Mouse (Mus musculus): Measurements from ENCODE around the gene Mvk. TPM values are rescaled to one million over a fixed set of nuclear protein-coding genes. Genes with fewer than 3 reads are reported as not detected.

Mvk gene
- total and polyA plus RNA-seq, 3 experiments, result 9.8 to 10.9 (median 10.6) TPM

DNA sequence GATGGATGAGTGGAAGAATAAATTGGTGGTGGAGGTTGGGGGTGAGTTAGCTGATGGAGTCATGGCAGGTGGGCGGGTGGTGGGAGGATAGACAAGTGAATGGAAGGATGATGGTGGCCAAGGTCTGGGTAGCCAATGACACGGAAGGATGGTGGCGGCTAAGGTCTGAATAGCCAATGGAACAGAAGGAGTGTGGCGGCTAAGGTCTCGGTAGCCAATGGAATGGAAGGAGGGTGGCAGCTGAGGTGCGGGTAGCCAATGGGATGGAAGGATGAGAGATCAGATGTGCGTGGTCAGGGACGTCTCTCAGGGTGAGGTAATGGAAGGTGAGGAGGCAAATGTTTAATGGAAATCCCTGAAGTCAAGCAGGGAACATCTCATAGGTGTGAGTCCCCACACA is 46.2 kb downstream of the Mvk start:
- Histone ChIP-seq H3K79me2 (replicated peaks; ENCODE audit: control insufficient read depth, insufficient read depth, low read length) (no peaks in the 10 kb centered on the region), H3K27me3 (ENCODE audit: control insufficient read depth, insufficient read depth, low read length) (no peaks in the 10 kb centered on the region), H3K27ac (no peak overlapping the region), H3K4me1 (ENCODE audit: control insufficient read depth, insufficient read depth, low read length) (no peaks in the 10 kb centered on the region), H3K4me3 (no peak overlapping the region), H3K36me3 (ENCODE audit: control insufficient read depth, insufficient read depth, low read length) (no peaks in the 10 kb centered on the region), H3K9ac (ENCODE audit: low read depth, low read length) (no peak overlapping the region)
- no peak for DNase-seq
- intact Hi-C loops (cut with DNase I), result no loop called here
- 89% methylated on average over 8 of the region's 8 CpGs for WGBS
- TF ChIP-seq EP300 (IDR thresholded peaks at IDR 0.05; ENCODE audit: insufficient read depth, low read depth, low read length) (no peak), POLR2A (IDR thresholded peaks at IDR 0.05; ENCODE audit: insufficient read depth, low read depth, low read length) (no peak), CTCF (IDR thresholded peaks at IDR 0.05) (no peak)

DNA sequence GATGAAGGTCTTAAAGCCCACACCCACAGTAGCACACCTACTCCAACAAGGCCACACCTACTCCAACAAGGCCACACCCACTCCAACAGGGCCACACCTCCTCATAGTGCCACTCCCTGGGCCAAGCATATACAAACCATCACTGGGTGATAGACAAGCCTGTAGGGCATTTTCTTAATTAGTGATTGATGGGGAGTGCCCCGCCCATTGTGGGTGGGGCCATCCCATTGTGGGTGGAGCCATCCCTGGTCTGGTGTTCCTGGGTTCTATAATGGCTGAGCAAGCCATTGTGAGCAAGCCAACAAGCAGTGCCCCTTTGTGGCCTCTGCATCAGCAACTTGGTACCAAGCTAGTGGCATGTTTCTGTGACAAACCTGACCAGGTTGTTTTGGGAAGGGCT is 50.7 kb downstream of the Mvk start:
- intact Hi-C loops (cut with DNase I), result no loop called here

GRCm38 (mm10) chr5:114501252-114501651 is 57.2 kb downstream of the Mvk start:
- TF ChIP-seq EP300 (IDR thresholded peaks at IDR 0.05; ENCODE audit: insufficient read depth, low read depth, low read length) (no peak), CTCF (IDR thresholded peaks at IDR 0.05) (no peak), POLR2A (IDR thresholded peaks at IDR 0.05; ENCODE audit: insufficient read depth, low read depth, low read length) (no peak)
- intact Hi-C loops (cut with DNase I), result no loop called here
- no peaks in the 10 kb centered on the region for H3K27me3 ChIP-seq (ENCODE audit: control insufficient read depth, insufficient read depth, low read length)
- no peak overlapping the region for H3K4me3 ChIP-seq
- no peaks in the 10 kb centered on the region for H3K79me2 ChIP-seq (replicated peaks; ENCODE audit: control insufficient read depth, insufficient read depth, low read length)
- no peak overlapping the region for H3K9ac ChIP-seq (ENCODE audit: low read depth, low read length)
- no peak overlapping the region for H3K27ac ChIP-seq
- no peaks in the 10 kb centered on the region for H3K4me1 ChIP-seq (ENCODE audit: control insufficient read depth, insufficient read depth, low read length)
- WGBS, result 77% methylated on average over 9 of the region's 9 CpGs
- H3K36me3 ChIP-seq (ENCODE audit: control insufficient read depth, insufficient read depth, low read length), result no peaks in the 10 kb centered on the region
- DNase-seq, result no peak

More for the DNA sequence above, 50.7 kb downstream of the Mvk start:
- H3K4me3 ChIP-seq, result no peak overlapping the region
- no peaks in the 10 kb centered on the region for H3K79me2 ChIP-seq (replicated peaks; ENCODE audit: control insufficient read depth, insufficient read depth, low read length)
- no peaks in the 10 kb centered on the region for H3K4me1 ChIP-seq (ENCODE audit: control insufficient read depth, insufficient read depth, low read length)
- no peaks in the 10 kb centered on the region for H3K36me3 ChIP-seq (ENCODE audit: control insufficient read depth, insufficient read depth, low read length)
- no peak overlapping the region for H3K9ac ChIP-seq (ENCODE audit: low read depth, low read length)
- no peaks in the 10 kb centered on the region for H3K27me3 ChIP-seq (ENCODE audit: control insufficient read depth, insufficient read depth, low read length)
- DNase-seq, result no peak
- H3K27ac ChIP-seq, result no peak overlapping the region
- TF ChIP-seq EP300 (IDR thresholded peaks at IDR 0.05; ENCODE audit: insufficient read depth, low read depth, low read length), result no peak
- no peak for TF ChIP-seq CTCF (IDR thresholded peaks at IDR 0.05)
- no peak for TF ChIP-seq POLR2A (IDR thresholded peaks at IDR 0.05; ENCODE audit: insufficient read depth, low read depth, low read length)
- 14% methylated on average over 1 of the region's 1 CpGs for WGBS

DNA sequence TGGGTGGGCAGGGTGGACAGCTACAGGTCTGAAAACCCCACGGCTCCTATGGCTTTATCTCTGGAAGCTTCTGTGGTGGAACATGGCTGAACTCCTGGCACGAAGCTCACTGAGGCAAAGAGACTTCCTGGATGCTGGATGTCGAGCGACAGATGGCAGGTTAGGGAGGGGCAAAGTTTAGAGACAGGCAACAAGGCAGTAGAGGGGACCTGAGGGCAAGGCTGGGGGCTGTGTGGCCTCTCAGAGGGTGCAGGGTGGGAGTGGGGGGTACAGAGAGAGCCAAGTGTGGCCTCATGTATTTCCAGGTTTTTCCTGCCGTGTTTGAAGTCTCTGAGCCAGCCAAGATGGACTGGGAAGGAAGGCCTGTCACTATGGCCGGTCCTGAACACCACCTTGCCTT is 60.8 kb downstream of the Mvk start:
- intact Hi-C loops (cut with DNase I), result no loop called here
- DNase-seq, result no peak
- H3K4me3 ChIP-seq, result no peak overlapping the region
- TF ChIP-seq POLR2A (IDR thresholded peaks at IDR 0.05; ENCODE audit: insufficient read depth, low read depth, low read length) (no peak), CTCF (IDR thresholded peaks at IDR 0.05) (no peak), EP300 (IDR thresholded peaks at IDR 0.05; ENCODE audit: insufficient read depth, low read depth, low read length) (no peak)
- no peaks in the 10 kb centered on the region for H3K27me3 ChIP-seq (ENCODE audit: control insufficient read depth, insufficient read depth, low read length)
- H3K9ac ChIP-seq (ENCODE audit: low read depth, low read length), result no peak overlapping the region
- no peaks in the 10 kb centered on the region for H3K36me3 ChIP-seq (ENCODE audit: control insufficient read depth, insufficient read depth, low read length)
- H3K27ac ChIP-seq, result no peak overlapping the region
- H3K79me2 ChIP-seq (replicated peaks; ENCODE audit: control insufficient read depth, insufficient read depth, low read length), result no peaks in the 10 kb centered on the region
- H3K4me1 ChIP-seq (ENCODE audit: control insufficient read depth, insufficient read depth, low read length), result no peaks in the 10 kb centered on the region; the same call in 1 of the 2 replicates
- 40% methylated on average over 6 of the region's 6 CpGs for WGBS

DNA sequence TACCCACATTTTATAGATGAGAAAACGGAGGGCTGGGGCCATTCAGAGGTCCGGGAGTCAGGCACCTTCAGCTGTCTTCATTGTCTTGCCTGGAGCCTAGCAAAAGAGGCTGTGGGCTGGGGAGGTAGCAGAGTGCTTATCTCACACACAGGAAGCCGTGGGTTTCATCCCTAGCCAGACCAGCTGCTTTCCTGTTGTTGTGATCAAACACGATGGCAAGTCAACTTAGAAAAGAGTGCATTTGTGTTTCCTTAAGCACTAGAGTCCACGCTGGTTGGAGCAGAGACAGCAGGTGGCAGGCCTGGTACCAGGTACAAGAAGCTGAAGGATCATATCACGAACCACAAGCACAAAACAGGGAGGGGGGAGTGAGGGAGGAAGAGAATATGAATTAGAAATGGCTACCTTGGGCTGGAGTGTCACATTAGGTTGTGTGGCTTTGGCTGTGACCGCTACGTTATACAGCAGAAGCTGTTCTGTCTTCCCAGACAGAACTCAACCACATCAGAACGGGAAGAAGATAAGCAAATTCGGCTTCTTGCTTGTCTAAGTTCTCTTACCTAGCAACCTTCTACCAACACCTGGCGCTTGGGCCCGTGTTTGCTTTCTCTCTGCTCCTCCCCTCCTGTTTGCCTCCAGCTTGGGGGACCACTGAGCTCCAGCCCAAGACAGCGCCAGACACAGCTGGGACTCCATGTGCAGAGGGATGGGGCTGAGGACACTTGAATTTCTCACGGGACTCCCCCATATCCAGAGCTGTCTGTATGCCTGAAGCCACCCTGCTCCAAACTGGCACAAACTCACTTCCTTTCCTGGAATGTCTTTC is 61.4 kb downstream of the Mvk start:
- intact Hi-C loops (cut with DNase I), result loop anchor here (2.0 kb wide), 1 partner anchor 71 kb away; no protein-coding TSS in a partner anchor
- Histone ChIP-seq H3K4me1 (ENCODE audit: control insufficient read depth, insufficient read depth, low read length) (no peaks in the 10 kb centered on the region; the same call in 1 of the 2 replicates), H3K79me2 (replicated peaks; ENCODE audit: control insufficient read depth, insufficient read depth, low read length) (no peaks in the 10 kb centered on the region), H3K27ac (no peak overlapping the region), H3K9ac (ENCODE audit: low read depth, low read length) (no peak overlapping the region), H3K4me3 (no peak overlapping the region), H3K27me3 (ENCODE audit: control insufficient read depth, insufficient read depth, low read length) (no peaks in the 10 kb centered on the region), H3K36me3 (ENCODE audit: control insufficient read depth, insufficient read depth, low read length) (no peaks in the 10 kb centered on the region)
- DNase-seq, result no peak
- 63% methylated on average over 14 of the region's 14 CpGs for WGBS
- no peak for TF ChIP-seq CTCF (IDR thresholded peaks at IDR 0.05)
- no peak for TF ChIP-seq POLR2A (IDR thresholded peaks at IDR 0.05; ENCODE audit: insufficient read depth, low read depth, low read length)

- no peaks in the 10 kb centered on the region for H3K79me2 ChIP-seq (replicated peaks; ENCODE audit: control insufficient read depth, insufficient read depth, low read length)
- 34% methylated on average over 12 of the region's 12 CpGs for WGBS
- H3K27me3 ChIP-seq (ENCODE audit: control insufficient read depth, insufficient read depth, low read length), result no peaks in the 10 kb centered on the region
- DNase-seq, result peak in 1 of 2 experiments; percentile 41
- no peaks in the 10 kb centered on the region for H3K36me3 ChIP-seq (ENCODE audit: control insufficient read depth, insufficient read depth, low read length)
- intact Hi-C loops (cut with DNase I), result loop anchor here (2.0 kb wide), 1 partner anchor 69 kb away; no protein-coding TSS in a partner anchor
- H3K9ac ChIP-seq (ENCODE audit: low read depth, low read length), result no peak overlapping the region
- TF ChIP-seq POLR2A (IDR thresholded peaks at IDR 0.05; ENCODE audit: insufficient read depth, low read depth, low read length) (no peak), CTCF (IDR thresholded peaks at IDR 0.05) (no peak), EP300 (IDR thresholded peaks at IDR 0.05; ENCODE audit: insufficient read depth, low read depth, low read length) (no peak)
- no peaks in the 10 kb centered on the region; the same call in 1 of the 2 replicates for H3K4me1 ChIP-seq (ENCODE audit: control insufficient read depth, insufficient read depth, low read length)
- H3K4me3 ChIP-seq, result no peak overlapping the region
- no peak overlapping the region for H3K27ac ChIP-seq
These were observed 63.3 kb downstream of the Mvk start for GRCm38 (mm10) chr5:114507394-114507793.

Measured in heart, adult 2 months (tissue).